Mouse (Mus musculus): ENCODE measurements around the gene Rpl23a. TPM values are rescaled to one million over a fixed set of nuclear protein-coding genes. Genes with fewer than 3 reads are reported as not detected.

The Rpl23a gene
- polyA plus RNA-seq, 1 experiment from 2014 or later, result 1,245 TPM

GRCm38 (mm10) chr11:78171328-78171727 lies 12.1 kb downstream of the Rpl23a start:
- ATAC-seq (ENCODE audit: low FRiP score) (no peak), DNase-seq (ENCODE audit: low spot score, missing footprints) (no peak)
- Histone ChIP-seq H3K9me3 (ENCODE audit: control insufficient read depth, low read length) (no peaks in the 10 kb centered on the region), H3K4me2 (no peak overlapping the region), H3K36me3 (ENCODE audit: control insufficient read depth, insufficient read depth, low read length) (no peaks in the 10 kb centered on the region), H3K27ac (ENCODE audit: low read depth, low read length) (no peak overlapping the region), H3K9ac (ENCODE audit: low read length) (no peak overlapping the region), H3K27me3 (ENCODE audit: control insufficient read depth, insufficient read depth, low read length) (no peaks in the 10 kb centered on the region), H3K4me3 (ENCODE audit: low read depth, low read length) (no peak overlapping the region), H3K4me1 (ENCODE audit: control insufficient read depth, insufficient read depth, low read length) (peaks cover 4% of the 10 kb centered on the region)
- WGBS, result 68% methylated on average over 4 of the region's 4 CpGs

GRCm38 (mm10) chr11:78170306-78170705 lies 13.1 kb downstream of the Rpl23a start:
- 89% methylated on average over 15 of the region's 15 CpGs for WGBS
- no peak for DNase-seq (ENCODE audit: low spot score, missing footprints)
- Histone ChIP-seq H3K27me3 (ENCODE audit: control insufficient read depth, insufficient read depth, low read length) (no peaks in the 10 kb centered on the region), H3K27ac (ENCODE audit: low read depth, low read length) (no peak overlapping the region), H3K4me1 (ENCODE audit: control insufficient read depth, insufficient read depth, low read length) (peaks cover 8% of the 10 kb centered on the region), H3K4me2 (no peak overlapping the region), H3K36me3 (ENCODE audit: control insufficient read depth, insufficient read depth, low read length) (no peaks in the 10 kb centered on the region), H3K9me3 (ENCODE audit: control insufficient read depth, low read length) (no peaks in the 10 kb centered on the region), H3K4me3 (ENCODE audit: low read depth, low read length) (no peak overlapping the region), H3K9ac (ENCODE audit: low read length) (no peak overlapping the region)
- ATAC-seq (ENCODE audit: low FRiP score), result no peak

GRCm38 (mm10) chr11:78168541-78169468 lies 14.6 kb downstream of the Rpl23a start:
- H3K36me3 ChIP-seq (ENCODE audit: control insufficient read depth, insufficient read depth, low read length), result no peaks in the 10 kb centered on the region
- WGBS, result 58% methylated on average over 19 of the region's 19 CpGs
- DNase-seq (ENCODE audit: low spot score, missing footprints) (no peak), ATAC-seq (ENCODE audit: low FRiP score) (no peak)
- H3K9ac ChIP-seq (ENCODE audit: low read length), result no peak overlapping the region
- no peaks in the 10 kb centered on the region for H3K27me3 ChIP-seq (ENCODE audit: control insufficient read depth, insufficient read depth, low read length)
- no peaks in the 10 kb centered on the region for H3K9me3 ChIP-seq (ENCODE audit: control insufficient read depth, low read length)
- H3K4me2 ChIP-seq, result no peak overlapping the region
- H3K4me1 ChIP-seq (ENCODE audit: control insufficient read depth, insufficient read depth, low read length), result peaks cover 8% of the 10 kb centered on the region
- no peak overlapping the region for H3K27ac ChIP-seq (ENCODE audit: low read depth, low read length)
- H3K4me3 ChIP-seq (ENCODE audit: low read depth, low read length), result no peak overlapping the region

- Histone ChIP-seq H3K4me2 (no peak overlapping the region), H3K27ac (ENCODE audit: low read depth, low read length) (no peak overlapping the region), H3K36me3 (ENCODE audit: control insufficient read depth, insufficient read depth, low read length) (no peaks in the 10 kb centered on the region), H3K4me3 (ENCODE audit: low read depth, low read length) (no peak overlapping the region), H3K27me3 (ENCODE audit: control insufficient read depth, insufficient read depth, low read length) (no peaks in the 10 kb centered on the region), H3K9ac (ENCODE audit: low read length) (no peak overlapping the region), H3K4me1 (ENCODE audit: control insufficient read depth, insufficient read depth, low read length) (peaks cover 21% of the 10 kb centered on the region), H3K9me3 (ENCODE audit: control insufficient read depth, low read length) (no peaks in the 10 kb centered on the region)
- WGBS, result 87% methylated on average over 14 of the region's 14 CpGs
- no peak for DNase-seq (ENCODE audit: low spot score, missing footprints)
- ATAC-seq (ENCODE audit: low FRiP score), result no peak
These were observed 16.0 kb downstream of the Rpl23a start for GRCm38 (mm10) chr11:78167257-78167959.

GRCm38 (mm10) chr11:78166640-78167039 lies 16.7 kb downstream of the Rpl23a start:
- Histone ChIP-seq H3K36me3 (ENCODE audit: control insufficient read depth, insufficient read depth, low read length) (peaks cover 6% of the 10 kb centered on the region; the same call in 1 of the 2 replicates), H3K4me1 (ENCODE audit: control insufficient read depth, insufficient read depth, low read length) (peaks cover 26% of the 10 kb centered on the region), H3K27ac (ENCODE audit: low read depth, low read length) (no peak overlapping the region), H3K9ac (ENCODE audit: low read length) (no peak overlapping the region), H3K9me3 (ENCODE audit: control insufficient read depth, low read length) (no peaks in the 10 kb centered on the region), H3K27me3 (ENCODE audit: control insufficient read depth, insufficient read depth, low read length) (no peaks in the 10 kb centered on the region), H3K4me2 (no peak overlapping the region), H3K4me3 (ENCODE audit: low read depth, low read length) (no peak overlapping the region)
- DNase-seq (ENCODE audit: low spot score, missing footprints), result no peak
- 70% methylated on average over 6 of the region's 6 CpGs for WGBS
- ATAC-seq (ENCODE audit: low FRiP score), result no peak

GRCm38 (mm10) chr11:78166161-78166560 lies 17.2 kb downstream of the Rpl23a start:
- no peaks in the 10 kb centered on the region for H3K27me3 ChIP-seq (ENCODE audit: control insufficient read depth, insufficient read depth, low read length)
- ATAC-seq (ENCODE audit: low FRiP score) (no peak), DNase-seq (ENCODE audit: low spot score, missing footprints) (no peak)
- peak overlapping the region; percentile 75 for H3K4me2 ChIP-seq
- H3K4me3 ChIP-seq (ENCODE audit: low read depth, low read length), result peak overlapping the region; percentile 97; the same call in 1 of the 2 replicates
- 44% methylated on average over 4 of the region's 4 CpGs for WGBS
- no peak overlapping the region for H3K27ac ChIP-seq (ENCODE audit: low read depth, low read length)
- H3K9ac ChIP-seq (ENCODE audit: low read length), result peak overlapping the region; percentile 96
- peaks cover 26% of the 10 kb centered on the region for H3K4me1 ChIP-seq (ENCODE audit: control insufficient read depth, insufficient read depth, low read length)
- no peaks in the 10 kb centered on the region for H3K9me3 ChIP-seq (ENCODE audit: control insufficient read depth, low read length)
- H3K36me3 ChIP-seq (ENCODE audit: control insufficient read depth, insufficient read depth, low read length), result peaks cover 8% of the 10 kb centered on the region

- Histone ChIP-seq H3K9ac (ENCODE audit: low read length) (peak overlapping the region; percentile 96), H3K27me3 (ENCODE audit: control insufficient read depth, insufficient read depth, low read length) (no peaks in the 10 kb centered on the region), H3K27ac (ENCODE audit: low read depth, low read length) (peak overlapping the region; percentile 2; the same call in 1 of the 2 replicates), H3K9me3 (ENCODE audit: control insufficient read depth, low read length) (no peaks in the 10 kb centered on the region), H3K36me3 (ENCODE audit: control insufficient read depth, insufficient read depth, low read length) (peaks cover 12% of the 10 kb centered on the region), H3K4me2 (peak overlapping the region; percentile 75), H3K4me1 (ENCODE audit: control insufficient read depth, insufficient read depth, low read length) (peaks cover 26% of the 10 kb centered on the region), H3K4me3 (ENCODE audit: low read depth, low read length) (peak overlapping the region; percentile 97)
- WGBS, result 3% methylated on average over 16 of the region's 16 CpGs
- no peak for DNase-seq (ENCODE audit: low spot score, missing footprints)
- peak; percentile 25 for ATAC-seq (ENCODE audit: low FRiP score)
These were observed 17.6 kb downstream of the Rpl23a start for GRCm38 (mm10) chr11:78165761-78166109.

- peaks cover 26% of the 10 kb centered on the region for H3K4me1 ChIP-seq (ENCODE audit: control insufficient read depth, insufficient read depth, low read length)
- under 1% methylated on average over 77 of the region's 78 CpGs for WGBS
These were observed 18.2 kb downstream of the Rpl23a start, which contains the start of gene Traf4 for GRCm38 (mm10) chr11:78164924-78165760. Traf4 (minus strand) TSS chr11:78165589.

More at GRCm38 (mm10) chr11:78164924-78165760, 18.2 kb downstream of the Rpl23a start, which contains the start of gene Traf4:
- Histone ChIP-seq H3K4me2 (peak within 1 kb of the TSS; percentile 75), H3K9ac (ENCODE audit: low read length) (peak within 1 kb of the TSS; percentile 96), H3K27ac (ENCODE audit: low read depth, low read length) (peak within 1 kb of the TSS; percentile 99), H3K9me3 (ENCODE audit: control insufficient read depth, low read length) (no peaks in the 10 kb centered on the region), H3K36me3 (ENCODE audit: control insufficient read depth, insufficient read depth, low read length) (peaks cover 17% of the 10 kb centered on the region), H3K27me3 (ENCODE audit: control insufficient read depth, insufficient read depth, low read length) (no peaks in the 10 kb centered on the region), H3K4me3 (ENCODE audit: low read depth, low read length) (peak within 1 kb of the TSS; percentile 97)
- ATAC-seq (ENCODE audit: low FRiP score) (peak; percentile 85), DNase-seq (ENCODE audit: low spot score, missing footprints) (peak; percentile 99)

Data from midbrain, embryonic 11.5 days (tissue).